Mouse (Mus musculus): ENCODE measurements around the gene 1110008P14Rik. TPM values are rescaled to one million over a fixed set of nuclear protein-coding genes. Genes with fewer than 3 reads are reported as not detected.

The 1110008P14Rik gene
- polyA plus RNA-seq, 1 experiment, result 134 TPM

DNA sequence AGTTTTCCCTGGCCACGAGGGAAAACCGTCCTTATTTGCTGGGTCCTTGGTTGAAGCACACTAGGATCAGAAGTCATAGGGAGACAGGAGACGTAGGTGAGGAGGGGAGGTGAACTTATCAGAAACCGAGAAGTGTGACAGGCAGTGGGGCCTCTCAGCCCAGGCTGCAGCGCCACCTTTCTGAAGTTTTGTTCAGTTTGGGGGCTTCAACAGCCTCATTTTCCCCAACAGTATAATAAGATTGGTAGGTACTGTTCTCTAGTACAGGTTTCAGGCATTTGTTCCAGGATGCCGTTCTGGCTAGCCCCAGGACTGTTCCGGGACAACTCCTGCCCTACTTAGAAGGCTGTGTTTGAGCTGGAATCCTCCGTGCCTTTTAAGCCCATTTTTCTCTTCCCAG, 13.2 kb upstream of the 1110008P14Rik start:
- peak; percentile 45; the same call in 1 of the 2 replicates for TF ChIP-seq CTCF (IDR thresholded peaks at IDR 0.05; ENCODE audit: extremely low read depth, insufficient read length, insufficient replicate concordance, low read depth, low read length)
- TF ChIP-seq POLR2A (IDR thresholded peaks at IDR 0.05; ENCODE audit: low read depth, low read length), result no peak
- peak overlapping the region; percentile 90 for H3K4me3 ChIP-seq (ENCODE audit: low read depth, low read length)
- no peaks in the 10 kb centered on the region for H3K27me3 ChIP-seq (ENCODE audit: control insufficient read depth, insufficient read depth, low read length)
- 0 out of 2 replicates have a peak, but pooled peaks cover 1% of the 10 kb centered on the region for H3K36me3 ChIP-seq (ENCODE audit: control insufficient read depth, insufficient read depth, low read length)
- H3K27ac ChIP-seq (ENCODE audit: insufficient read depth, low read depth, low read length), result peak overlapping the region; percentile 92
- 2% methylated on average over 8 of the region's 8 CpGs for WGBS
- H3K4me1 ChIP-seq (ENCODE audit: control insufficient read depth, insufficient read depth, insufficient read length, low read length), result peaks cover 8% of the 10 kb centered on the region; the same call in 1 of the 2 replicates

DNA sequence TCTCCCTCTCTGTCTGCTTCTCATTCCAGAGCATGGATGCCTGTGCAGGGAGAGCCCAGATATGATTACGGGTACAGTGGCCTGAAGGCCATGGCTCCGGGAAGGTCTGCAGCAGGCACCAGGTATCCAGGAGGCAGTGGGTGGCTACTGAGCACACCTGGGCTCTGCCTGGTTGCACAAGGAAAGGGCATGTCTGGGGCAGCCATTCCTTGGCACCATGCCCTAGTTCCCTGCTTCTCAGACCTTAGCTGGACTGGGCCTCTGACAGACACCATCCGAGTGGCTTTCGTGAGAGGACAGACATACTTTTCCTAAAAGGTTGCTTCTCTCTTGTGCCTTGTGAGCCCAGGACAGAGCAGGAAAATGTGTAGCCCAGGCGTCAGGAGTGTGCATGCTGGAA, 10.3 kb upstream of the 1110008P14Rik start:
- TF ChIP-seq POLR2A (IDR thresholded peaks at IDR 0.05; ENCODE audit: low read depth, low read length) (no peak), CTCF (IDR thresholded peaks at IDR 0.05; ENCODE audit: extremely low read depth, insufficient read length, insufficient replicate concordance, low read depth, low read length) (no peak)
- Histone ChIP-seq H3K4me1 (ENCODE audit: control insufficient read depth, insufficient read depth, insufficient read length, low read length) (peaks cover 2% of the 10 kb centered on the region; the same call in 1 of the 2 replicates), H3K4me3 (ENCODE audit: low read depth, low read length) (no peak overlapping the region), H3K27ac (ENCODE audit: insufficient read depth, low read depth, low read length) (no peak overlapping the region), H3K27me3 (ENCODE audit: control insufficient read depth, insufficient read depth, low read length) (no peaks in the 10 kb centered on the region), H3K36me3 (ENCODE audit: control insufficient read depth, insufficient read depth, low read length) (no peaks in the 10 kb centered on the region)
- 69% methylated on average over 5 of the region's 5 CpGs for WGBS

DNA sequence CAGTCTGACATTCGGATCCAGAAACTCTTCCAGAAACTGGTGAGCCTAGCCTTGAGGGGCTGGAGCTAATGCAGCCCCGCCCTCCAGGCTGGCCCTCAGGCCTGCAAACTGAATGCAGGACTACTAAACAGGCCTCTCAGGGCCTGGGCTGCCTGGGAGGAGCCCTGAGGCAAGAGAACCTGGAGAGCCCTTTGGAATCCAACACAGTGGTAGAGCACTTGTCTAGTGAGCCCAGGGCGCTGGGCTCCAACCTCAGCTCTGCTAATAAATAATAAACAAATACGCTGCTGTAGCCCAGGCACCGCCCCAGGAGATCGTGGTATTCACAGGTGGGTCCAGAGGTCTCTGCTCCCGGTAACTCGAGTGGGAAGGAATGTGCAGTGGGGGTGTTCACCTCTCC, 9.1 kb upstream of the 1110008P14Rik start:
- H3K4me1 ChIP-seq (ENCODE audit: control insufficient read depth, insufficient read depth, insufficient read length, low read length), result peaks cover 2% of the 10 kb centered on the region; the same call in 1 of the 2 replicates
- H3K27ac ChIP-seq (ENCODE audit: insufficient read depth, low read depth, low read length), result no peak overlapping the region
- WGBS, result 77% methylated on average over 8 of the region's 8 CpGs
- no peaks in the 10 kb centered on the region for H3K27me3 ChIP-seq (ENCODE audit: control insufficient read depth, insufficient read depth, low read length)
- no peak for TF ChIP-seq CTCF (IDR thresholded peaks at IDR 0.05; ENCODE audit: extremely low read depth, insufficient read length, insufficient replicate concordance, low read depth, low read length)
- TF ChIP-seq POLR2A (IDR thresholded peaks at IDR 0.05; ENCODE audit: low read depth, low read length), result no peak
- no peak overlapping the region for H3K4me3 ChIP-seq (ENCODE audit: low read depth, low read length)
- H3K36me3 ChIP-seq (ENCODE audit: control insufficient read depth, insufficient read depth, low read length), result no peaks in the 10 kb centered on the region

DNA sequence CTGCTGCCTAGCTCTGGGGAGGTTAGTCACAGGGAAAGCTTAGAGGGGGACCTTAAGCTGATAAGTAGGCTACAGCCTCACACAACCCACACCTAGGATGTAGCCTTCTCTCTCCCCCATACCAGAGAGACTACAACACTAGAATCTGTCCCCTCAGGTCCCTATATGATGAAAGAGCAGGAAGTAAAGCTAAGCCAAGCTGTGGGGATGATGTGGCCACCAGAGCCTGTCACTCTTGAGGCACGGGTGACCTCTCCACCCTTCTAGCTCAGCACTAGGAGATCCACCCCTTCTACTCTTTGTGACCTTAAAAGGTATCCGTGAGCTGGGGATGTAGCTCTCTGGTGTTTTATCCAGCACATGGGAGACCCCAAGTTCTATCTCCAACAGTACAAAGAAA, 7.4 kb upstream of the 1110008P14Rik start:
- Histone ChIP-seq H3K27me3 (ENCODE audit: control insufficient read depth, insufficient read depth, low read length) (no peaks in the 10 kb centered on the region), H3K4me1 (ENCODE audit: control insufficient read depth, insufficient read depth, insufficient read length, low read length) (0 out of 2 replicates have a peak, but pooled peaks cover 2% of the 10 kb centered on the region), H3K27ac (ENCODE audit: insufficient read depth, low read depth, low read length) (no peak overlapping the region), H3K36me3 (ENCODE audit: control insufficient read depth, insufficient read depth, low read length) (no peaks in the 10 kb centered on the region), H3K4me3 (ENCODE audit: low read depth, low read length) (no peak overlapping the region)
- 77% methylated on average over 2 of the region's 2 CpGs for WGBS
- TF ChIP-seq CTCF (IDR thresholded peaks at IDR 0.05; ENCODE audit: extremely low read depth, insufficient read length, insufficient replicate concordance, low read depth, low read length) (no peak), POLR2A (IDR thresholded peaks at IDR 0.05; ENCODE audit: low read depth, low read length) (no peak)

DNA sequence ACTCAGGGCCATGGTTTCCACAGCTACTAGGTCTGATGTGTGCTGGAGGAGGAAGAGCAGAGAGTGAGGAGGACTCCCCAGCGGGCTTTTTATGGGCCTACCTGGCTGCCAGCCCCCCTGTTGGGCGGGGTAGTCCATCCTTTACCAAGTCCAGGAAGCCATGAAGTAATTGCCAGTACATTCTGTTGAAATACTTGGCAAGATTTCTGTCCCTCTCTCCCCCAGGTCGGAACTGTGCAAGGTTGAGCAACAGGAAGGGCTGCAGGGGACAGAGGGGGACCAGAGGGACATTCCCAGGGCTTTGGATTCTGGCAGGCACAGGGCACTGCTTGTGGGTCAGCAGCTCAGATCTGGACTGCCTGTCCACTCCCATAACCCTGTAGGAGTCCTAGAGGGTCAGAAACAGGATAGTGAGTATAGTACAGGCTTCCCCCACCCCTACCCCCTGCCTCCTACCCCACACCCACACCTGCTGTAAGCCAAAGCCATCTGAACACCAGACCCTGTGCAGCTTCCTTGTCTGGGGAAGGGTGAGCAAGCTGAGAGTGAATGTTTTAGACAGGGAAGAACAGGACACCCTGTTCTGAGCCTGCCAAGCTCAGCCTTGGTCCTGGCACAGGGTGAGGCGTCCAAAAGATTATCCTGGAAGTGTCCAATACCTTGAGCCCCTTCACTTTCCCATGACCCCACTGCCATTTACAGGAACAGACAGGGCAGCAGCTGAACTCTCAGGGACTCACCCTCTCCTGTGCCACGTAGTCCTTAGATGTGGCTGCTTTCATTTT, 6.2 kb upstream of the 1110008P14Rik start, which contains the start of gene Lcn2:
Gene Lcn2 (minus strand): TSS at position 547 of the 785 bp plus-strand sequence.
- Histone ChIP-seq H3K36me3 (ENCODE audit: control insufficient read depth, insufficient read depth, low read length) (no peaks in the 10 kb centered on the region), H3K4me1 (ENCODE audit: control insufficient read depth, insufficient read depth, insufficient read length, low read length) (0 out of 2 replicates have a peak, but pooled peaks cover 2% of the 10 kb centered on the region), H3K27me3 (ENCODE audit: control insufficient read depth, insufficient read depth, low read length) (no peaks in the 10 kb centered on the region), H3K27ac (ENCODE audit: insufficient read depth, low read depth, low read length) (no peak within 1 kb of the TSS), H3K4me3 (ENCODE audit: low read depth, low read length) (no peak within 1 kb of the TSS; the same call in 1 of the 2 replicates)
- 39% methylated on average over 5 of the region's 5 CpGs for WGBS
- TF ChIP-seq CTCF (IDR thresholded peaks at IDR 0.05; ENCODE audit: extremely low read depth, insufficient read length, insufficient replicate concordance, low read depth, low read length) (no peak), POLR2A (IDR thresholded peaks at IDR 0.05; ENCODE audit: low read depth, low read length) (no peak)

DNA sequence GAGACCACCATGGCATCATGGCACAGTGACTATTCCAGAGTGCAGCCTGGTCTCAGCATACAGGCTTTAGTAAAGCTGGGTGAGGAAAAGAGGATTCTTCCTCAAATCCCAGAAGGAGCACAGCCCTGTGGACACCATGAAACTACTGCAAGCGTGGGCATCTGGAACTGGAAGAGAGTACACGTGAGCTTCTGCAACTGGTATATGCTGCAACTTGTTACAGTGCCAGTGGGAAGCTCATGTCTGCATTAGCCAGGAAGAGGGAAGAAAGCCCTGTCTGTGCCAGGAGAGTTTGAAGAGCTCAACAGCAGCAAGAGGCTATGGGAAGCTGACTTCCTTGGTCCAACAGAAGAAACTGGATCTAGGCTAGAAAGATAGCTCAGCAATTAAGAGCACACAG, 951 bp upstream of the 1110008P14Rik start:
- Histone ChIP-seq H3K27me3 (ENCODE audit: control insufficient read depth, insufficient read depth, low read length) (no peaks in the 10 kb centered on the region), H3K27ac (ENCODE audit: insufficient read depth, low read depth, low read length) (no peak overlapping the region), H3K36me3 (ENCODE audit: control insufficient read depth, insufficient read depth, low read length) (peaks cover 13% of the 10 kb centered on the region), H3K4me3 (ENCODE audit: low read depth, low read length) (no peak overlapping the region), H3K4me1 (ENCODE audit: control insufficient read depth, insufficient read depth, insufficient read length, low read length) (peaks cover 4% of the 10 kb centered on the region; the same call in 1 of the 2 replicates)
- TF ChIP-seq CTCF (IDR thresholded peaks at IDR 0.05; ENCODE audit: extremely low read depth, insufficient read length, insufficient replicate concordance, low read depth, low read length) (no peak), POLR2A (IDR thresholded peaks at IDR 0.05; ENCODE audit: low read depth, low read length) (no peak)
- 66% methylated on average over 2 of the region's 2 CpGs for WGBS

DNA sequence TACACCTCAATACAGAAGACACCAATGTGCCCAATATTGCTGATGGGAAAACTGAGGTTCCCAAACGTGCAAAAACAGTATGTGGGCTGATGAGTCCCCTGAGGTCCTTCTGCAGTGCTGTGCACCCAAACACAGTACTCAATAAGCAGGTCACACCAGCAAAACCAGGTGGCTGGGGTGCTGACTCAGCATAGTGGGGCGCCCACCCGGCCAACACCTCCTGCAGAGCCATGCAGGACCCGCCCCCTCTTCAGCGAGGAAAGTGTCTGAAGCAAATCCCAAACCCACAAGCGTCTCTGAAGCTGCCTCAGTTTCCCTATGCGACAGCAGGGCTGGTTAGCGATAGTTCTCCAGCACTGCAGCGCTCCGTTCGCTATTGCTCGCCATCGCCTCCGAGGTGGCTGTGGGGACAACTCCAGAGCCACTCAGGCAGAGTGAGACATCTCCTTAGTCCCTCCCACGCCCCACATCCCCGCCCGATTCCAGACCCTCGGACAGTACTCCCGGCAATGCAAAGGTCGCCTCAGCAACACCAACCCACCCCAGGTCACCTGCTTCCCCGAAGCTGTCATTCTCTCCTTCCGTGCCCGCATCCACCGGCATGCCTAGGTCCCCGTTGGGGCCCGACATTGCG, 480 bp downstream of the 1110008P14Rik start:
- Histone ChIP-seq H3K4me3 (ENCODE audit: low read depth, low read length) (peak overlapping the region; percentile 77), H3K27me3 (ENCODE audit: control insufficient read depth, insufficient read depth, low read length) (no peaks in the 10 kb centered on the region), H3K27ac (ENCODE audit: insufficient read depth, low read depth, low read length) (no peak overlapping the region), H3K4me1 (ENCODE audit: control insufficient read depth, insufficient read depth, insufficient read length, low read length) (peaks cover 4% of the 10 kb centered on the region; the same call in 1 of the 2 replicates), H3K36me3 (ENCODE audit: control insufficient read depth, insufficient read depth, low read length) (peaks cover 25% of the 10 kb centered on the region)
- WGBS, result 1% methylated on average over 27 of the region's 27 CpGs
- TF ChIP-seq CTCF (IDR thresholded peaks at IDR 0.05; ENCODE audit: extremely low read depth, insufficient read length, insufficient replicate concordance, low read depth, low read length) (no peak), POLR2A (IDR thresholded peaks at IDR 0.05; ENCODE audit: low read depth, low read length) (no peak)
